21 mouse cellular contexts compared by ENCODE assay signal in genomic region chr19:7166767-7167166, GRCm38 (mm10). TPM values are rescaled to one million over a fixed set of nuclear protein-coding genes. Genes with fewer than 3 reads are reported as not detected.
A peak's percentile ranks its signal among the peaks of the same experiment; 100 is the strongest.
DNase-seq lines count a peak whose midpoint lies in the region; ATAC-seq and TF ChIP-seq lines count a peak whose summit lies in the region.
"Had no signal": no experiment of that assay in that cellular context is flagged by ENCODE, and none has a peak within 500 bp of the region (broad histone marks: within the 10 kb centered on the region; RNA-seq: fewer than 3 reads in every experiment).

No protein-coding gene starts in this region.

- no peak for ATAC-seq in forebrain, embryonic 15.5 days (replicated peaks)
- no peak for ATAC-seq in forebrain, postnatal 0 days
- no peak for ATAC-seq in midbrain, embryonic 16.5 days
- no peak for ATAC-seq in limb, embryonic 13.5 days (ENCODE audit: low FRiP score, low read depth)
- peak; percentile 10; the same call in 1 of the 2 replicates for ATAC-seq in neural tube, embryonic 14.5 days (ENCODE audit: low read depth)
- no peak for ATAC-seq in heart, embryonic 12.5 days (ENCODE audit: insufficient number of reproducible peaks, low FRiP score)
- ATAC-seq: CD4-positive, CD25-positive, alpha-beta regulatory T cell, adult 4 months had no signal

- H3K4me2 ChIP-seq in forebrain, embryonic 15.5 days (replicated peaks): peak overlapping the region; percentile 92; the same call in 1 of the 2 replicates
- no peak overlapping the region for H3K4me2 ChIP-seq in forebrain, postnatal 0 days (ENCODE audit: low read depth)
- no peak overlapping the region for H3K4me2 ChIP-seq in midbrain, embryonic 16.5 days (ENCODE audit: low read length)
- peak overlapping the region; percentile 98; the same call in 1 of the 2 replicates for H3K4me2 ChIP-seq in limb, embryonic 13.5 days (replicated peaks)
- no peak overlapping the region; the same call in 1 of the 2 replicates for H3K4me2 ChIP-seq in neural tube, embryonic 14.5 days (ENCODE audit: low read depth, low read length)
- H3K4me2 ChIP-seq in heart, embryonic 12.5 days: no peak overlapping the region

- no peak for TF ChIP-seq CTCF in forebrain, postnatal 0 days (IDR thresholded peaks at IDR 0.05; ENCODE audit: low read depth)

- H3K9ac ChIP-seq in forebrain, embryonic 15.5 days (replicated peaks): no peak overlapping the region
- H3K9ac ChIP-seq in forebrain, postnatal 0 days: no peak overlapping the region
- H3K9ac ChIP-seq in midbrain, embryonic 16.5 days (ENCODE audit: low read depth, low read length): no peak overlapping the region
- H3K9ac ChIP-seq in limb, embryonic 13.5 days: no peak overlapping the region
- H3K9ac ChIP-seq in neural tube, embryonic 14.5 days (replicated peaks; ENCODE audit: low read depth, low read length): no peak overlapping the region
- H3K9ac ChIP-seq in heart, embryonic 12.5 days: no peak overlapping the region
- H3K9ac ChIP-seq: liver, postnatal 0 days; stomach, embryonic 15.5 days had no signal

- H3K36me3 ChIP-seq in forebrain, embryonic 15.5 days: no peaks in the 10 kb centered on the region
- no peaks in the 10 kb centered on the region for H3K36me3 ChIP-seq in forebrain, postnatal 0 days (ENCODE audit: insufficient read depth)
- no peaks in the 10 kb centered on the region for H3K36me3 ChIP-seq in midbrain, embryonic 10.5 days
- no peaks in the 10 kb centered on the region for H3K36me3 ChIP-seq in midbrain, embryonic 16.5 days (ENCODE audit: control insufficient read depth, insufficient read depth, low read length)
- H3K36me3 ChIP-seq in limb, embryonic 13.5 days: no peaks in the 10 kb centered on the region
- H3K36me3 ChIP-seq in neural tube, embryonic 14.5 days (ENCODE audit: control insufficient read depth, insufficient read depth, low read length): no peaks in the 10 kb centered on the region
- H3K36me3 ChIP-seq in heart, embryonic 12.5 days: no peaks in the 10 kb centered on the region
- H3K36me3 ChIP-seq: heart, embryonic 10.5 days; hindbrain, embryonic 15.5 days; stomach, embryonic 15.5 days had no signal

- 0 out of 2 replicates have a peak overlapping the region, but pooled peaks have one; percentile 82 for H3K4me3 ChIP-seq in forebrain, embryonic 15.5 days
- no peak overlapping the region for H3K4me3 ChIP-seq in forebrain, postnatal 0 days (ENCODE audit: low read depth, low read length)
- peak overlapping the region; percentile 76; the same call in 1 of the 2 replicates for H3K4me3 ChIP-seq in midbrain, embryonic 10.5 days
- H3K4me3 ChIP-seq in midbrain, embryonic 16.5 days (ENCODE audit: low read depth, low read length): no peak overlapping the region
- H3K4me3 ChIP-seq in limb, embryonic 13.5 days: peak overlapping the region; percentile 81; the same call in 1 of the 2 replicates
- no peak overlapping the region; the same call in 1 of the 2 replicates for H3K4me3 ChIP-seq in neural tube, embryonic 14.5 days (ENCODE audit: low read depth, low read length)
- H3K4me3 ChIP-seq in heart, embryonic 12.5 days: no peak overlapping the region

- H3K27me3 ChIP-seq in forebrain, embryonic 15.5 days: no peaks in the 10 kb centered on the region; the same call in 1 of the 2 replicates
- H3K27me3 ChIP-seq in forebrain, postnatal 0 days (ENCODE audit: insufficient read depth, low read length): no peaks in the 10 kb centered on the region
- H3K27me3 ChIP-seq in midbrain, embryonic 10.5 days (ENCODE audit: low read depth, poor library complexity, severe bottlenecking): peaks cover 94% of the 10 kb centered on the region
- H3K27me3 ChIP-seq in midbrain, embryonic 16.5 days (ENCODE audit: control insufficient read depth, insufficient read depth, low read depth, low read length): no peaks in the 10 kb centered on the region; the same call in 1 of the 2 replicates
- H3K27me3 ChIP-seq in limb, embryonic 13.5 days: peaks cover 69% of the 10 kb centered on the region
- peaks cover 13% of the 10 kb centered on the region; the same call in 1 of the 2 replicates for H3K27me3 ChIP-seq in neural tube, embryonic 14.5 days (ENCODE audit: control insufficient read depth, insufficient read depth, low read length)
- H3K27me3 ChIP-seq in heart, embryonic 12.5 days (replicated peaks): peaks cover 80% of the 10 kb centered on the region

- DNase-seq in forebrain, postnatal 0 days: no peak
- no peak for DNase-seq in midbrain, embryonic 10.5 days (ENCODE audit: low spot score)
- no peak for DNase-seq in urinary bladder, postnatal 36 days (ENCODE audit: low spot score in 2 of 2)
- DNase-seq: adrenal gland, postnatal 25 days; embryo, embryonic 11 days; heart, postnatal 10 days; kidney, adult 9 months; kidney, postnatal 25 days; layer of hippocampus, adult 9-11 months; liver, postnatal 0 days; right cerebral cortex, postnatal 4 days; thymus, postnatal 25 days had no signal

- WGBS in forebrain, embryonic 15.5 days: 19% methylated on average over 6 of the region's 6 CpGs
- whole genome bisulfite sequencing in forebrain, postnatal 0 days: 18% methylated on average over 6 of the region's 6 CpGs
- 5% methylated on average over 6 of the region's 6 CpGs for WGBS in midbrain, embryonic 10.5 days
- WGBS in midbrain, embryonic 16.5 days: 8% methylated on average over 6 of the region's 6 CpGs
- 12% methylated on average over 6 of the region's 6 CpGs for WGBS in limb, embryonic 13.5 days
- 11% methylated on average over 6 of the region's 6 CpGs for WGBS in neural tube, embryonic 14.5 days
- 14% methylated on average over 6 of the region's 6 CpGs for WGBS in heart, embryonic 12.5 days

- no peaks in the 10 kb centered on the region for H3K9me3 ChIP-seq in forebrain, embryonic 15.5 days
- H3K9me3 ChIP-seq in forebrain, postnatal 0 days (ENCODE audit: low read length): no peaks in the 10 kb centered on the region
- no peaks in the 10 kb centered on the region for H3K9me3 ChIP-seq in midbrain, embryonic 10.5 days (replicated peaks)
- no peaks in the 10 kb centered on the region for H3K9me3 ChIP-seq in midbrain, embryonic 16.5 days (replicated peaks; ENCODE audit: control insufficient read depth, low read length, poor library complexity, severe bottlenecking)
- H3K9me3 ChIP-seq in limb, embryonic 13.5 days: no peaks in the 10 kb centered on the region
- no peaks in the 10 kb centered on the region for H3K9me3 ChIP-seq in neural tube, embryonic 14.5 days (ENCODE audit: control insufficient read depth, low read length)
- H3K9me3 ChIP-seq in heart, embryonic 12.5 days (replicated peaks): no peaks in the 10 kb centered on the region
- H3K9me3 ChIP-seq: heart, embryonic 10.5 days; hindbrain, embryonic 15.5 days; stomach, embryonic 15.5 days had no signal

- no peak overlapping the region for H3K27ac ChIP-seq in forebrain, embryonic 15.5 days (replicated peaks)
- H3K27ac ChIP-seq in forebrain, postnatal 0 days (ENCODE audit: low read depth, low read length): no peak overlapping the region
- no peak overlapping the region for H3K27ac ChIP-seq in midbrain, embryonic 10.5 days (replicated peaks)
- H3K27ac ChIP-seq in midbrain, embryonic 16.5 days (ENCODE audit: low read length): no peak overlapping the region
- H3K27ac ChIP-seq in limb, embryonic 13.5 days: no peak overlapping the region
- no peak overlapping the region for H3K27ac ChIP-seq in neural tube, embryonic 14.5 days (ENCODE audit: low read depth, low read length)
- no peak overlapping the region for H3K27ac ChIP-seq in heart, embryonic 12.5 days (ENCODE audit: poor library complexity, severe bottlenecking)
- H3K27ac ChIP-seq: stomach, embryonic 15.5 days had no signal

- peaks cover 44% of the 10 kb centered on the region for H3K4me1 ChIP-seq in forebrain, embryonic 15.5 days
- peaks cover 3% of the 10 kb centered on the region for H3K4me1 ChIP-seq in forebrain, postnatal 0 days (ENCODE audit: insufficient read depth)
- peaks cover 81% of the 10 kb centered on the region for H3K4me1 ChIP-seq in midbrain, embryonic 10.5 days
- peaks cover 33% of the 10 kb centered on the region for H3K4me1 ChIP-seq in midbrain, embryonic 16.5 days (ENCODE audit: control insufficient read depth, insufficient read depth, low read length)
- H3K4me1 ChIP-seq in limb, embryonic 13.5 days: peaks cover 43% of the 10 kb centered on the region
- H3K4me1 ChIP-seq in neural tube, embryonic 14.5 days (ENCODE audit: control insufficient read depth, insufficient read depth, low read length): peaks cover 23% of the 10 kb centered on the region
- peaks cover 36% of the 10 kb centered on the region for H3K4me1 ChIP-seq in heart, embryonic 12.5 days (replicated peaks)

RNA-seq across cellular contexts. Expression of gene Otub1, which starts 39.3 kb away (rescaled TPM):
- polyA plus RNA-seq in forebrain, embryonic 15.5 days (2015; fragmentation: Nextera tagmentation; extraction: Ambion mirVana): 232 and 233 TPM in 2 replicates
- 248 and 252 TPM in 2 replicates for total RNA-seq in forebrain, postnatal 0 days (2014; rRNA removed)
- 286 and 290 TPM in 2 replicates for polyA plus RNA-seq in forebrain, postnatal 0 days (2015; fragmentation: Nextera tagmentation; extraction: Ambion mirVana)
- polyA plus RNA-seq in midbrain, embryonic 10.5 days (2016; fragmentation: Nextera tagmentation; extraction: Ambion mirVana): 274 and 293 TPM in 2 replicates
- 235 and 240 TPM in 2 replicates for polyA plus RNA-seq in midbrain, embryonic 16.5 days (2015; fragmentation: Nextera tagmentation; extraction: Ambion mirVana)
- 226 and 229 TPM in 2 replicates for polyA plus RNA-seq in limb, embryonic 13.5 days (2015; fragmentation: Nextera tagmentation; extraction: Ambion mirVana)
- 240 and 255 TPM in 2 replicates for polyA plus RNA-seq in neural tube, embryonic 14.5 days (2014; fragmentation: Nextera tagmentation; extraction: Ambion mirVana)
- polyA plus RNA-seq in heart, embryonic 12.5 days (2016; fragmentation: Nextera tagmentation; extraction: Ambion mirVana): 151 and 154 TPM in 2 replicates

RNA-seq across cellular contexts. Expression of gene Cox8a, which starts 50.6 kb away (rescaled TPM):
- polyA plus RNA-seq in forebrain, embryonic 15.5 days (2015; fragmentation: Nextera tagmentation; extraction: Ambion mirVana): 656 and 676 TPM in 2 replicates
- total RNA-seq in forebrain, postnatal 0 days (2014; rRNA removed): 735 and 828 TPM in 2 replicates
- 1,247 and 1,523 TPM in 2 replicates for polyA plus RNA-seq in forebrain, postnatal 0 days (2015; fragmentation: Nextera tagmentation; extraction: Ambion mirVana)
- polyA plus RNA-seq in midbrain, embryonic 10.5 days (2016; fragmentation: Nextera tagmentation; extraction: Ambion mirVana): 895 and 900 TPM in 2 replicates
- polyA plus RNA-seq in midbrain, embryonic 16.5 days (2015; fragmentation: Nextera tagmentation; extraction: Ambion mirVana): 837 and 884 TPM in 2 replicates
- 734 and 747 TPM in 2 replicates for polyA plus RNA-seq in limb, embryonic 13.5 days (2015; fragmentation: Nextera tagmentation; extraction: Ambion mirVana)
- polyA plus RNA-seq in neural tube, embryonic 14.5 days (2014; fragmentation: Nextera tagmentation; extraction: Ambion mirVana): 1,130 and 1,330 TPM in 2 replicates
- polyA plus RNA-seq in heart, embryonic 12.5 days (2016; fragmentation: Nextera tagmentation; extraction: Ambion mirVana): 2,134 and 2,138 TPM in 2 replicates

Comparison
In these comparisons a context has a peak if more than half of its experiments do, and no peak if none do; other contexts are left out.
1. H3K4me2 ChIP-seq: peak in forebrain, embryonic 15.5 days (single experiment) and limb, embryonic 13.5 days (single experiment); none in forebrain, postnatal 0 days (single experiment), midbrain, embryonic 16.5 days (single experiment), neural tube, embryonic 14.5 days (single experiment) and heart, embryonic 12.5 days (single experiment).
2. H3K4me3 ChIP-seq: peak in forebrain, embryonic 15.5 days (single experiment), midbrain, embryonic 10.5 days (single experiment) and limb, embryonic 13.5 days (single experiment); none in forebrain, postnatal 0 days (single experiment), midbrain, embryonic 16.5 days (single experiment), neural tube, embryonic 14.5 days (single experiment) and heart, embryonic 12.5 days (single experiment).